ENCODE assay signal across 30 mouse cellular contexts in genomic region chr10:118445978-118446377, GRCm38 (mm10). TPM values are rescaled to one million over a fixed set of nuclear protein-coding genes. Genes with fewer than 3 reads are reported as not detected.
DNase-seq lines count a peak whose midpoint lies in the region; ATAC-seq lines count a peak whose summit lies in the region.
"Had no signal": no experiment of that assay in that cellular context is flagged by ENCODE, and none has a peak within 500 bp of the region (broad histone marks: within the 10 kb centered on the region; RNA-seq: fewer than 3 reads in every experiment).

No protein-coding gene starts in this region.

- DNase-seq in frontal cortex, postnatal 14 days (ENCODE audit: low spot score in 2 of 2) = no peak
- no peak for DNase-seq in heart, embryonic 10.5 days (ENCODE audit: low spot score)
- DNase-seq in right cerebral cortex, postnatal 4 days = peak; percentile 8
- DNase-seq in right cerebral cortex, postnatal 25 days = no peak
- no peak for DNase-seq in thymus, postnatal 4 days
- DNase-seq: adrenal gland, postnatal 25 days; cerebellum, adult 2 months; cerebellum, postnatal 14 days; heart, adult 2 months; heart, postnatal 14 days; kidney, adult 18-20 months; kidney, postnatal 25 days; thymus, adult 18-20 months; thymus, postnatal 36 days had no signal

- H3K4me1 ChIP-seq in heart, embryonic 15.5 days (replicated peaks) = peaks cover 7% of the 10 kb centered on the region; the same call in 1 of the 2 replicates
- peaks cover 9% of the 10 kb centered on the region; the same call in 1 of the 2 replicates for H3K4me1 ChIP-seq in heart, embryonic 10.5 days
- H3K4me1 ChIP-seq: kidney, embryonic 15.5 days; limb, embryonic 13.5 days; lung, embryonic 15.5 days; midbrain, embryonic 10.5 days; midbrain, embryonic 15.5 days had no signal

- ATAC-seq in frontal cortex, adult (ENCODE audit: low TSS enrichment) = peak; percentile 79
- ATAC-seq in heart, embryonic 15.5 days (replicated peaks; ENCODE audit: insufficient number of reproducible peaks, insufficient read depth, low FRiP score, low read depth) = no peak
- ATAC-seq: CD4-positive, CD25-positive, alpha-beta regulatory T cell, adult 4 months; hindbrain, embryonic 16.5 days; midbrain, embryonic 15.5 days had no signal

- no peaks in the 10 kb centered on the region for H3K27me3 ChIP-seq in heart, embryonic 15.5 days
- H3K27me3 ChIP-seq in heart, embryonic 10.5 days (ENCODE audit: insufficient read depth, poor library complexity, severe bottlenecking) = no peaks in the 10 kb centered on the region
- H3K27me3 ChIP-seq: kidney, embryonic 15.5 days; limb, embryonic 13.5 days; lung, embryonic 15.5 days; midbrain, embryonic 15.5 days had no signal

- 0 out of 2 replicates have a peak overlapping the region, but pooled peaks have one; percentile 8 for H3K4me2 ChIP-seq in heart, embryonic 15.5 days
- H3K4me2 ChIP-seq: kidney, embryonic 15.5 days; limb, embryonic 13.5 days; liver, embryonic 11.5 days; lung, embryonic 15.5 days; midbrain, embryonic 15.5 days had no signal

- H3K27ac ChIP-seq in heart, embryonic 15.5 days = no peak overlapping the region
- H3K27ac ChIP-seq in heart, embryonic 10.5 days = no peak overlapping the region
- H3K27ac ChIP-seq: heart, adult 2 months; kidney, embryonic 15.5 days; limb, embryonic 13.5 days; lung, embryonic 15.5 days; midbrain, embryonic 10.5 days; midbrain, embryonic 15.5 days; stomach, postnatal 0 days had no signal

- no peak overlapping the region for H3K9ac ChIP-seq in heart, embryonic 15.5 days
- H3K9ac ChIP-seq: kidney, embryonic 15.5 days; limb, embryonic 13.5 days; lung, embryonic 15.5 days; midbrain, embryonic 15.5 days had no signal

- H3K4me3 ChIP-seq in heart, embryonic 15.5 days = no peak overlapping the region
- H3K4me3 ChIP-seq in heart, embryonic 10.5 days = no peak overlapping the region
- H3K4me3 ChIP-seq: heart, adult 2 months; kidney, embryonic 15.5 days; limb, embryonic 13.5 days; lung, embryonic 15.5 days; midbrain, embryonic 10.5 days; midbrain, embryonic 15.5 days had no signal

- 82% methylated on average over 14 of the region's 14 CpGs for WGBS in heart, embryonic 15.5 days
- 88% methylated on average over 14 of the region's 14 CpGs for WGBS in heart, embryonic 10.5 days

- no peaks in the 10 kb centered on the region for H3K36me3 ChIP-seq in heart, embryonic 15.5 days
- H3K36me3 ChIP-seq in heart, embryonic 10.5 days = no peaks in the 10 kb centered on the region
- H3K36me3 ChIP-seq: kidney, embryonic 15.5 days; limb, embryonic 13.5 days; lung, embryonic 15.5 days; midbrain, embryonic 10.5 days; midbrain, embryonic 15.5 days had no signal

- H3K9me3 ChIP-seq in heart, embryonic 15.5 days (replicated peaks) = no peaks in the 10 kb centered on the region
- H3K9me3 ChIP-seq in heart, embryonic 10.5 days = no peaks in the 10 kb centered on the region
- H3K9me3 ChIP-seq: kidney, embryonic 15.5 days; limb, embryonic 13.5 days; lung, embryonic 15.5 days; midbrain, embryonic 10.5 days; midbrain, embryonic 15.5 days had no signal

RNA-seq across cellular contexts. Expression of gene Ifng, which starts 5.1 kb away (rescaled TPM):
- 0.11 TPM in 1 of 2 replicates, not detected in the other for polyA plus RNA-seq in heart, embryonic 15.5 days (2015; fragmentation: Nextera tagmentation; extraction: Ambion mirVana)
- not detected in 2 replicates for polyA plus RNA-seq in heart, embryonic 10.5 days (2016; fragmentation: Nextera tagmentation; extraction: Ambion mirVana)
- polyA plus RNA-seq: cerebellum, adult 2 months; embryonic facial prominence, embryonic 11.5 days; heart, adult 2 months; hindbrain, embryonic 11.5 days; hindbrain, embryonic 16.5 days; intestine, embryonic 14.5 days; kidney, embryonic 15.5 days; limb, embryonic 13.5 days; liver, embryonic 11.5 days; liver, embryonic 16.5 days; lung, embryonic 15.5 days; midbrain, embryonic 10.5 days; midbrain, embryonic 15.5 days; neural tube, embryonic 11.5 days; stomach, postnatal 0 days had no signal
